Mouse (Mus musculus): Measurements from ENCODE around the gene Pnpla1. TPM values are rescaled to one million over a fixed set of nuclear protein-coding genes. Genes with fewer than 3 reads are reported as not detected.

Gene Pnpla1
- polyA plus RNA-seq, 1 experiment = not detected

DNA sequence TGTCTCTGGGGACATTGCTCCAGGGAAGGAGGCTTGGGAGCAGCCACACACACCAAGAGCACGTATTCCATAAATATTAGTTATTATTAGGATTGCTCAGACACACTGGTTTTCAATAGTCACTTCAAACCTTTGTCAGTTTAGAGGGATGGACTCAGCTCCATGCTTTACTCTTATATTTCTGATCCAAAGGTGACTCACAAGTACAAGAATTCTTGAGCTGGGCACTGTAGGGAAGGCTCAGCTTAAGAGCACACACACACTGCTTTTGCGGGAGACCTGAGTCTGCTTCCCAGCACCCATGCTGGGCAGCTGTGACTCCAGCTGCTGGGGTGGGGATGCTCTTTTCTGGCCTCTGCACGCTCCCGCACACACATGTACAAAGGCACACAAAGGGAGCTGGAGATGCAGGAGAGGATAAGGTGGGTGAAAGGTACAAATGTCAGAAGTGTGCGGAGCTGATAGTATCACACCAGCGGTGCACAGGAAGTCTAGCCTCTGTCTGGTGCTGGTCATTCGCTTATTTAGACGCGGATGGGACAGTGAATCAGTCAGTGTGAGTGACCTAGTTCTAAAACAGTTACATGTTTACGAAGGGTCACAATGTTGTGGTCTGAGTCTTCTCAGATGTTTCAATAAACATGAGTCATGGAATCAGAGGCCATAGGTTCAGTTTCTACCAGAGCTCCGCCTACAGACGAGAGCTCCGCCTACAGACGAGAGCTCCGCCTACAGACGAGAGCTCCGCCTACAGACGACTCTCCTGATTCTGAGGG lies 73.4 kb downstream of the Pnpla1 start:
- no peaks in the 10 kb centered on the region for H3K79me2 ChIP-seq (ENCODE audit: control insufficient read depth, insufficient read depth)
- no peaks in the 10 kb centered on the region for H3K79me3 ChIP-seq (ENCODE audit: low read depth)
- H3ac ChIP-seq (ENCODE audit: control insufficient read depth, insufficient read length, low read depth) = no peak overlapping the region
- TF ChIP-seq FOSL1 (IDR thresholded peaks at IDR 0.05; ENCODE audit: insufficient read depth, low read length, poor library complexity, severe bottlenecking) (no peak), CEBPB (IDR thresholded peaks at IDR 0.05; ENCODE audit: low read depth) (no peak), MYOD1 (IDR thresholded peaks at IDR 0.05; ENCODE audit: control insufficient read depth, insufficient read length, low read depth) (no peak), USF1 (IDR thresholded peaks at IDR 0.05; ENCODE audit: low read depth) (no peak), CTCF (IDR thresholded peaks at IDR 0.05; ENCODE audit: control insufficient read depth, insufficient read depth, insufficient read length) (no peak), MAX (IDR thresholded peaks at IDR 0.05) (no peak), MYOG (IDR thresholded peaks at IDR 0.05; ENCODE audit: control insufficient read depth, extremely low read depth, insufficient read length) (no peak)
- H3K27me3 ChIP-seq (ENCODE audit: control insufficient read depth, insufficient read depth, insufficient read length) = no peaks in the 10 kb centered on the region
- H3K4me3 ChIP-seq (ENCODE audit: insufficient read depth, poor library complexity, severe bottlenecking) = no peak overlapping the region
- no peaks in the 10 kb centered on the region for H3K36me3 ChIP-seq (ENCODE audit: control insufficient read depth, insufficient read depth)

DNA sequence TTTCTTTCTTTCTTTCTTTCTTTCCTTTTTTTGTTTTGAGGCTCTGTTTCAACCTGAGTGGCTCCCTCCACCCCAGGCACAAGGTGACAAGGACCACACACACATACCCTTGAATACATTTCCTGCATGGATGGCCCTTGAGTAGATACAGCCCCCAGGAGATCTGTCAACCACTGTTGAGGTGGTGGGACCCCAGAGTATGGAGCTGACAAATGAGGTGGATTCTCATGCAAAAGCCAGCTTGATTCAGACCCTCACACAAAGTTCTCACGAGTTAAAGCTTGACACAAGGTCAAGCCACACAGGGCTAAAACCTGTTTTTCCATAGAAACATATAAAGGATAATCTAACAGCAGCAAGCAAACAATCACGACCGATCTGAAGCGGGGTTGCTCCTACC lies 74.1 kb downstream of the Pnpla1 start:
- H3K36me3 ChIP-seq (ENCODE audit: control insufficient read depth, insufficient read depth) = no peaks in the 10 kb centered on the region
- no peaks in the 10 kb centered on the region for H3K27me3 ChIP-seq (ENCODE audit: control insufficient read depth, insufficient read depth, insufficient read length)
- no peak overlapping the region for H3ac ChIP-seq (ENCODE audit: control insufficient read depth, insufficient read length, low read depth)
- no peaks in the 10 kb centered on the region for H3K79me3 ChIP-seq (ENCODE audit: low read depth)
- no peaks in the 10 kb centered on the region for H3K79me2 ChIP-seq (ENCODE audit: control insufficient read depth, insufficient read depth)
- TF ChIP-seq MYOG (IDR thresholded peaks at IDR 0.05; ENCODE audit: control insufficient read depth, extremely low read depth, insufficient read length) (no peak), FOSL1 (IDR thresholded peaks at IDR 0.05; ENCODE audit: insufficient read depth, low read length, poor library complexity, severe bottlenecking) (no peak), CEBPB (IDR thresholded peaks at IDR 0.05; ENCODE audit: low read depth) (no peak), USF1 (IDR thresholded peaks at IDR 0.05; ENCODE audit: low read depth) (no peak), MAX (IDR thresholded peaks at IDR 0.05) (no peak), MYOD1 (IDR thresholded peaks at IDR 0.05; ENCODE audit: control insufficient read depth, insufficient read length, low read depth) (no peak), CTCF (IDR thresholded peaks at IDR 0.05; ENCODE audit: control insufficient read depth, insufficient read depth, insufficient read length) (no peak)
- no peak overlapping the region for H3K4me3 ChIP-seq (ENCODE audit: insufficient read depth, poor library complexity, severe bottlenecking)

DNA sequence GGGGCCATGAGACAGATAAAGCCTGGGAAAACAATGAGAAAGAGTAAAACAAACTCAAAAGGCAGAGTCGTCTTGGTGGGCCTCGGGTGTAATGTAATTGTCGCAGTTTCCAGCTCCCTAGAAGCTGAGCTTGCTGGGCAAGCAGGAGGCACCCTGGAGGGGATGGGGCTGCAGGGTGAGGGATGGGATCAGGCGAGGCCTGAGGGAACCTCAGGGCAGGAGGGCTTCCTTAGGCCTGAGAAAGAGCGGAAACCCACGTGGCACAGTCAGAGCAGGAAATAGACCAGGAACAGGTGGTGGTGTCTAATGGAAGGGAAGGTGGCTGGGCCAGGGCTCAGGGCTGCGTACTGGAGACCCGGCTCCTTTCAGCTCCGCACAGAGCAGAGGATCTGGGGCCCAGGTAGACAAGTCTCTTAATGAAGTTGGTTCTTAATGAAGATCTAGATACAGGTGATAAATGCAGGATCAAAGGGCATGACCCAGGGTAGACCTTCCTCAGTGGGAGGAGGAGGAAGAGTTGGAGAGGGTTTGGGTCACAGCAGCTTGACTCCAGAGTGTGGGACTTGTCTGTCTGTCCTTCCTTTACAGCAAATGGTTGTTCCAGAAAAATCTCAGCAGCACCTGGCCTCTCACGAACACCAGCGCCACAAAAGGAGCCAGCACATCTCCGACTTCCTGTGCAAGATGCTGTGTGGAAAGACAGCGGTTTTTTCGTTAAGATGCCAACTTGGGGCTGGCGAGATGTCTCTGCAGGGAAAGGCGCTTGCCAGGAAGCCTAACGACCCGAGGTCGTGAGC lies 76.1 kb downstream of the Pnpla1 start:
- Histone ChIP-seq H3K36me3 (ENCODE audit: control insufficient read depth, insufficient read depth) (no peaks in the 10 kb centered on the region), H3K27me3 (ENCODE audit: control insufficient read depth, insufficient read depth, insufficient read length) (no peaks in the 10 kb centered on the region), H3ac (ENCODE audit: control insufficient read depth, insufficient read length, low read depth) (no peak overlapping the region), H3K4me3 (ENCODE audit: insufficient read depth, poor library complexity, severe bottlenecking) (no peak overlapping the region), H3K79me2 (ENCODE audit: control insufficient read depth, insufficient read depth) (no peaks in the 10 kb centered on the region), H3K79me3 (ENCODE audit: low read depth) (no peaks in the 10 kb centered on the region)
- TF ChIP-seq MAX (IDR thresholded peaks at IDR 0.05) (no peak), USF1 (IDR thresholded peaks at IDR 0.05; ENCODE audit: low read depth) (no peak), FOSL1 (IDR thresholded peaks at IDR 0.05; ENCODE audit: insufficient read depth, low read length, poor library complexity, severe bottlenecking) (no peak), MYOD1 (IDR thresholded peaks at IDR 0.05; ENCODE audit: control insufficient read depth, insufficient read length, low read depth) (no peak), CTCF (IDR thresholded peaks at IDR 0.05; ENCODE audit: control insufficient read depth, insufficient read depth, insufficient read length) (no peak), MYOG (IDR thresholded peaks at IDR 0.05; ENCODE audit: control insufficient read depth, extremely low read depth, insufficient read length) (no peak), CEBPB (IDR thresholded peaks at IDR 0.05; ENCODE audit: low read depth) (no peak)

DNA sequence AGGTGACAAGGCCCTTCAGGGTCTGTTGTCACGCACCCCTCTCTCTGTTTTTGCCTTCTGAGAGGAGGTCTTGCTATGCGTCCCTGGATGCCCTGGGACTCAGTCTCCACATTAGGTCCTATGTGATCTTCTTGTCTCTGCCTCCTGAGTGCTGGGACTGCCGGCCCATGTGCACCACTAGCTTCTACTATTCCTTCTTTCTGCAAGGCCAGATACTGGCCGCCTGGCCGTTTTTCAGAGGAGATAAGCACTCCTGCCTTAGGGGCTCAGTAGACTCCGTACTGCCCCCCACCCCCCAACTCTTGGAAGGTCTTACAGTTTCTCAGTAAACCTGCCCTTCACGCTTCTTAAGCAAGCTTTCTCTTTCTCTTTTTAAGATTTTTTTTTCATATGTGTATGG lies 77.9 kb downstream of the Pnpla1 start:
- H3K4me3 ChIP-seq (ENCODE audit: insufficient read depth, poor library complexity, severe bottlenecking) = no peak overlapping the region
- no peaks in the 10 kb centered on the region for H3K79me3 ChIP-seq (ENCODE audit: low read depth)
- H3K36me3 ChIP-seq (ENCODE audit: control insufficient read depth, insufficient read depth) = no peaks in the 10 kb centered on the region
- no peaks in the 10 kb centered on the region for H3K79me2 ChIP-seq (ENCODE audit: control insufficient read depth, insufficient read depth)
- no peak overlapping the region for H3ac ChIP-seq (ENCODE audit: control insufficient read depth, insufficient read length, low read depth)
- TF ChIP-seq MYOG (IDR thresholded peaks at IDR 0.05; ENCODE audit: control insufficient read depth, extremely low read depth, insufficient read length) = no peak
- TF ChIP-seq CEBPB (IDR thresholded peaks at IDR 0.05; ENCODE audit: low read depth) = no peak
- TF ChIP-seq USF1 (IDR thresholded peaks at IDR 0.05; ENCODE audit: low read depth) = no peak
- TF ChIP-seq MYOD1 (IDR thresholded peaks at IDR 0.05; ENCODE audit: control insufficient read depth, insufficient read length, low read depth) = no peak
- no peak for TF ChIP-seq CTCF (IDR thresholded peaks at IDR 0.05; ENCODE audit: control insufficient read depth, insufficient read depth, insufficient read length)
- no peak for TF ChIP-seq MAX (IDR thresholded peaks at IDR 0.05)
- no peak for TF ChIP-seq FOSL1 (IDR thresholded peaks at IDR 0.05; ENCODE audit: insufficient read depth, low read length, poor library complexity, severe bottlenecking)
- H3K27me3 ChIP-seq (ENCODE audit: control insufficient read depth, insufficient read depth, insufficient read length) = no peaks in the 10 kb centered on the region

DNA sequence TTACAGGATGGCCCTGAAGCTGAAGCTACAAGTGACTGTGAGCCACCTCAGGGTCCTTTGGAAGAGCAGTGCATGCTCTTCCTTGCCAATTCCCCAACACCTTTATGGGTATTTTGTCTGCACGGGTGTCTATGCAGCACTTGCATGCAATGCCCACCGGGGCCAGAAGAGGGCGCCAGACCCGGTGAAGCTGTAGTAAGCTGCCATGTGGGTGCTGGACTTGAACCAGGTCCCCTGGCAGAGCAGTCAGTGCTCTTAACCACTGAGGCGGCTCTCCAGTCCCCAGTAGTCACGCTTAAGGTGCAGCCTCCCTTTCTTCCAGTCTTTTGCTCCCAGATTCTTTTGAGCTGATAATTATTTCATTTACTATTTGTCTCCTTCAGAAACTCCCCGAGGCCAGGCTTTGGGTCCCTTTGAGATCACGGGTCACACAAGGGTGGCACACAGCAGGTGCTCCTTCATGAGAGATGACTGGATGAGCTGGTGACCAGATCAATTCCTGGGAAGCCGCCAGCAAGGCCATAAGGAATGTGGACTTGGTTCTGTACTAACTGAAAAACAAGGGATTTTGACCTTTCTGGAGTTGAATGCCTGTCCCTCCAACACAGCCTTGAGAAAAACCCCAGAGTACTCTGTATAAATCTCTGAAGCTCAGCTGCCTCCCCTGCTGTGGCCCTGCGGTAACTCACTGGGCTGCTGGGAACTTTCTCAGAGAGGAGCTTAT lies 78.6 kb downstream of the Pnpla1 start:
- no peaks in the 10 kb centered on the region for H3K79me3 ChIP-seq (ENCODE audit: low read depth)
- TF ChIP-seq CEBPB (IDR thresholded peaks at IDR 0.05; ENCODE audit: low read depth) = no peak
- peak; percentile 3 for TF ChIP-seq CTCF (IDR thresholded peaks at IDR 0.05; ENCODE audit: control insufficient read depth, insufficient read depth, insufficient read length)
- no peak overlapping the region for H3ac ChIP-seq (ENCODE audit: control insufficient read depth, insufficient read length, low read depth)
- no peak overlapping the region for H3K4me3 ChIP-seq (ENCODE audit: insufficient read depth, poor library complexity, severe bottlenecking)
- no peaks in the 10 kb centered on the region for H3K27me3 ChIP-seq (ENCODE audit: control insufficient read depth, insufficient read depth, insufficient read length)
- H3K79me2 ChIP-seq (ENCODE audit: control insufficient read depth, insufficient read depth) = no peaks in the 10 kb centered on the region
- no peaks in the 10 kb centered on the region for H3K36me3 ChIP-seq (ENCODE audit: control insufficient read depth, insufficient read depth)

Other genes with a start within 250 kb of the Pnpla1 start
- 29.0 TPM for gene Srpk1, start 235.7 kb upstream of the Pnpla1 start, polyA plus RNA-seq (2012; fragmentation: generic; extraction: Trizol)
- not detected for gene Slc26a8, start 168.2 kb upstream of the Pnpla1 start, polyA plus RNA-seq (2012; fragmentation: generic; extraction: Trizol)
- 36.7 TPM for gene Mapk14, start 167.1 kb upstream of the Pnpla1 start, polyA plus RNA-seq (2012; fragmentation: generic; extraction: Trizol)
- gene AC170998.1, start 132.3 kb upstream of the Pnpla1 start, polyA plus RNA-seq (2012; fragmentation: generic; extraction: Trizol) = 0.15 TPM
- gene Mapk13, start 89.1 kb upstream of the Pnpla1 start, polyA plus RNA-seq (2012; fragmentation: generic; extraction: Trizol) = not detected
- 10.8 TPM for gene Brpf3, start 57.3 kb upstream of the Pnpla1 start, polyA plus RNA-seq (2012; fragmentation: generic; extraction: Trizol)
- 0.01 TPM for gene 4930539E08Rik, start 56.9 kb downstream of the Pnpla1 start, polyA plus RNA-seq (2012; fragmentation: generic; extraction: Trizol)
- gene Pxt1, start 85.4 kb downstream of the Pnpla1 start, polyA plus RNA-seq (2012; fragmentation: generic; extraction: Trizol) = not detected
- 33.0 TPM for gene Kctd20, start 93.5 kb downstream of the Pnpla1 start, polyA plus RNA-seq (2012; fragmentation: generic; extraction: Trizol)
- 19.2 TPM for gene Stk38, start 149.6 kb downstream of the Pnpla1 start, polyA plus RNA-seq (2012; fragmentation: generic; extraction: Trizol)
- 235 TPM for gene Srsf3, start 174.2 kb downstream of the Pnpla1 start, polyA plus RNA-seq (2012; fragmentation: generic; extraction: Trizol)
- 236 TPM for gene Cdkn1a, start 232.6 kb downstream of the Pnpla1 start, polyA plus RNA-seq (2012; fragmentation: generic; extraction: Trizol)